Mouse (Mus musculus): ENCODE measurements around the gene Zfp217.

Gene Zfp217

DNA sequence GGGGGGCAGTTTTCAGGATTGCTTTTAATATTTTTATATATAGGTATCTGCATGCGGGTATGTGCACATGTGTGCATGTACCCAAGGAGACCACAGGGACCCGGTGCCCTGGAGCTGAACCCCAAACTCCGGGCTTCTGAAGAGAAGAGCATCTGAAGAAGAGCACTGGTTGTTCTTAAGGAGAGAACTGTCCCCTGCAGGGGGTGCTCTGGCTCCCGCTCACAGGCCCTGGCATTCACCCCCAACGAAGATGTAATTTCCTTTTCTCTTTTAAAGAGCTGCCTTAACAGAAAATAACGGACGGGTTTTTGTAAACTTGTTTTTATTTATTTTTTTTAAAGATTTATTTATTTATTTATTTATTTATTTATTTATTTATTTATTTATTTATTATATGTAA, 46.0 kb downstream of the Zfp217 start:
- no peak for DNase-seq (ENCODE audit: low spot score)

DNA sequence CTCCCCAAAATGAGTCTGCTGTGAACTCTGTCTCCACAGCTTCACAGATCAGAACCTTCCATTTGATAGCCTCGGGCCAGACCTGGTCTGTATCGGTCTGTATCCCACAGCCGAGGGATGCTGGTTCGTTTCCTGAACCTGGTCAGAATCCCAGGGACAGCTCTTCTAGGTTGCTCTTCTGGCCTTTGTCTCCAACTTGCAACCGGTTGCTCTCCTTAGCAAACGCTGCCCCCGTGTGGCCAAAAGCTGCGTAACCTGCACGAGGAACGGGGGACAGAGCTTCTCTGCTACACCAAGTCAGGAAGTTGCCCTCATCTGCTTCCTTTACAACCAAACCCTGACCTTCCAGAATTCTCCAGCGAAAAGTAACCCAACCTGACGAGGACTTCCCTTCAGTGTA, 46.8 kb downstream of the Zfp217 start:
- peak; percentile 96 for DNase-seq (ENCODE audit: low spot score)

DNA sequence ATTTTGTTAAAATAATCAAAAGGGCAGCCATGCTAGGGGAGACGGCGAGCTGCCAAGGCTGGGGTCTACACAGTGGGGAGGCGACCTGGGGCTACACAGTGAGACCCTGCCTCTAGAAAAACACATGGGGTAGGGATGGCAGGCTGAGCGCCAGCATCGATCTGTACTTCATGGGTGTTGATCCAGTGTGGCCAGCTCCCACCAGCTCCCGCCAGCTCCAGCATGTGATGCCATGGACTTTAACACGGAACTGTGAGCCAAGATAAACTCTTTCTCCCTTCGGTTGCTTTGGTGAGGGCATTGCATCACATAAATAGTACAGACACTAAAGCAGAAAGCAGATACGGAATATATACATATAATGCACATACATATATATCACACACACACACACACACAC, 53.0 kb downstream of the Zfp217 start:
- DNase-seq (ENCODE audit: low spot score) = no peak

DNA sequence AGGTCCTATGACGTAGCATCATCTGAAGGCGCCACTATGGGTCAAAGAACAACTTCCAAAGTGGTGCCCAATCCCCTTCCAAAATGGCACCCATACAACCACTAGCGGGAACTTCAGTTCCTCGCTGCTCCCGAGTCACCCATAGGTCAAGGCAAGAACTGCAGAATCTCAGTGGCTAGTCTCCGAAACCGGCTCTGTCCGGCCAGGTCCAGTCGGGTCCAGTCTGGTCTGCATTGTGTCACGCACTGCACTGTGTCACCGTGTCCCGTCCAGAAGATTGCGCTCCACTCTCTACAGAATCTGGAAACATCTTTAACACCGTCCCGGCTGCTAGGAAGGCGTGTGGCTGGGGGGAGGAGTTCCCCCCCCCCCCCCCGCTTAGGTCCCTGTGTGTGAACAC, 53.7 kb downstream of the Zfp217 start:
- no peak for DNase-seq (ENCODE audit: low spot score)

DNA sequence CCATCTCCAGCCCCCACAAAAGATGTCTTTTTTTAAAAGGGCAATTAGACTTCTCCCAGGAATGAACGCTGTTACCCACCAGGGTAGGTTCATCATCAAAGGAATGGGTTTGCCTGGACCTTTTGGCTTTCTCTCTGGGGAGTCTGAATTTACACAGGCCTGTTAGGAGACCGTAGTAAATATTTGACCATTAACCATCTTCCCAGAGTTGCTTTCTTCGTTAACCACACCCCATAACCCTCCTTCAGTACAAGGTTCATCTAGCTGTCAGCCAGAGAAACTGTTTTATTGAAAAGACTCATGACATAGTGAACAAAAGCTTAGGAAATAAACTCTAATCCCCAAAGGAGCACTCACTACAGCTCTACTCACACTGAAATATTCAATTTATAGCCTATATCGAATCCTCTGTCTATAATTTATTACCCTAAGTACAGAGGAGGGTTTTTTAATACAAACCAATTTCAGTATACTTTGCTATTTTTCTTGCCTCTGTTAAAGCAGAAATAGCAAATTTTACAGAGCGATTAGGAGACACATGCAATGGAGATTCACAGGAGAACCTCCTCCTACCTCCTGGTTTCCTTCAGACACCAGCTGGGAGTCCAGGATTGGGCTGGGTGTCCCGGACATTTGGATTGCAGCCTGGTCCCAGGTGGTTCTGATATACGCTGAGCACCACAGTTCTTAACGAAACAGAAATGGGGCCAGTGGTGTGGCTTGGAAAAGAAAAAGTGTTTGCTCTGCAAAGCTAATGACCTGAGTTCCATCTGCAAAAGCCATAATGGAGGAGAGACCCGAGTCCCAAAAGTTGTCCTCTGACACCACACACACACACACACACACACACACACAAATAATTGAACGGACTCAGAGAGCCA, 56.1 kb downstream of the Zfp217 start:
- no peak for DNase-seq (ENCODE audit: low spot score)

DNA sequence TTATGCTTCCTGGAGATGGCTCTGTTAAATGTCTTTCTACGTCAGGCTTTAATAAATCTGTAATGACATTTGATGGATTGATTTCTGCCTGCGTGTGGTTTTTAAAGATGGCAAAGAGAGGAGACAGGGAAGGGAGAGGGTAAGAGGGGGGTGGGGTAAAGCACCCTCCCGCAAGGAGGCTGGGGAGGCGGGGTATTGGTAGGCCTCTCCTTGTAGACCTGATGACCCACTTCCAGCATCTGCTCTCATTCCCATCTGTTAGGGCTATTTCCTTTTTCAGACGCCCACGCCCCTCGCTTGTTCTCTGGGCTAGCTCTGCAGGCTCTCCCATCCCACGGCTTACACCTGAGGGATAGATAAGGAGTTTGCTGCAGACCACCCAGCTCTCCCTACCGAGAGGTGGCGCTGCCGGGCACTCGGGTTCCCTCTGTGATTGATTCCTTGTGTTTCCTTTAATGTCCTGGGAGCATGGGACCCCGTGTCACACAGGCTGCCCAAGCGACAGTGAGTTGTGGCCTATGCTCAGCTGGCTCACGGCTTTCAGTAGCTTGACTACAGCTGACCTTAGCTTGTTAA, 69.4 kb downstream of the Zfp217 start:
- DNase-seq (ENCODE audit: low spot score) = no peak

DNA sequence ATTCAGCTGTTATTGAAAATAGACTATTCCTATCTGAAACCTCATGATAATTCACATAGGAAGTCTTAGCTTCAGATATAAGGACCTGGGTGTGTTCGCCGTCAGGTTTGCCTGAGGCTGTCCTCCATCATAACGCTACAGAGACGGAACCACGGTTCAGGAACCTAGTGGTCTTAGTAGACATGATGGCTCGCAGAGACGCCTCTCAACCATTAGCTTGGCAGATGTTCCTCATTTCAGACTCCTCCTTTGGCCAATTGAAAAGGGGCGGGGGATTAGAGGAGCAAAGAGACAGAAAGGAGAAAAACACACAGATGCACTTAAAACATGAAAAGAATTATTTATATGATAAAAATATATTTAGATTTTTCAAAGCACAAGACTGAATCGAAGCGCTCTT, 69.9 kb downstream of the Zfp217 start:
- DNase-seq (ENCODE audit: low spot score) = no peak

DNA sequence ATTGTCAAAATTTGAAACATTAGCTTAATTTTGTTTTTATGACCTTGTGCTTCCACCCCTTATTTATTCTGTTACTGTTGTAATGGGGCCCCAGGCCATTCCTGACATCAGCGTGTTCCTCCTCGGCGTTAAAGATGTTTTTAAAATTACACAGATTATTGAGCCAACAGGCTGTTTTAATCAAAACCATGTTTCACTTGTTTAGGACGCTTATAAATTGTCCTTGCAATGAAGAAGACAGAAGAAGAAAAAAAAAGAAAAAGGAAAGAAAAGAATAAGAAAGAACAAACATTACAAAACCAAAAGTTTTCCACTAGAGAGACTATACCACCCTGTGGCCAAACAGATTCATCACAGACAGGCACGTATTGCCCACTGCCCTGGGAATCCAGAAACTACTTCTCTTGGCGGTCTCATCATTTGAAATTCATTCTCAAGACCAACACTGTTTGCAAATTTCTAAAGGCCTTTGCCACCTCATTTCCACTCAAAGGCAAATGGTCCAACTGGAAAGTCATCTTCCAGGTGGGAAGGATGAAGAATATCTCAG, 70.9 kb downstream of the Zfp217 start:
- no peak for DNase-seq (ENCODE audit: low spot score)

DNA sequence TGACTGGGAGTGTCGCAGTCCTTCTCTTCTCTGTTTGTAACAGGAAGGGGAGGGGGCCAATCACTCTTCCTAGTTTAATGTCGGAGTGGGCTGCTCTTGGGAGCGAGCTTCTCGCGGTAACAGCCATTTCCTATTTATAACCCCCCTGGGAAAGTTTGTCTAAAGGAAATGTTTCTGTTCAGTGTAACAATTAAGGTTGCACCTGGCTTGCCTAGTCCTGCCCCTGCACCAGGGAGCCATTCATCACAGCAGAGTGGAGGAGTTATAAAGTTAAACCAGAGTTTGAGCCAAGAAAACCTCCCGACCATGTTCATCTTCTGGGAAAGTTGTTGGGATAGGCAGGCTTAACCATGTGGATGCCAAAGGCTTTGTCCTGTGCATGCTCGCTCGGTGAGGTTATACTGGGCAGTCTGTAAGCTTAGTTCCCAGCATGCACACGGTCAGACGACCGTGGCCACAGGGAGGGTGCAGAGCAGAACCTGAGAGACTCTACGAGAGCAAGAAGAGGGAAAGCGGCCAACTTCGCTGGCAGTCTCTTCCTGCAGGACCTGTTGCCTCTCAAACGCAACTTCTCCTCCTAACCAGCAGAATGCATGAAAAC, 77.2 kb downstream of the Zfp217 start:
- DNase-seq (ENCODE audit: low spot score) = no peak

DNA sequence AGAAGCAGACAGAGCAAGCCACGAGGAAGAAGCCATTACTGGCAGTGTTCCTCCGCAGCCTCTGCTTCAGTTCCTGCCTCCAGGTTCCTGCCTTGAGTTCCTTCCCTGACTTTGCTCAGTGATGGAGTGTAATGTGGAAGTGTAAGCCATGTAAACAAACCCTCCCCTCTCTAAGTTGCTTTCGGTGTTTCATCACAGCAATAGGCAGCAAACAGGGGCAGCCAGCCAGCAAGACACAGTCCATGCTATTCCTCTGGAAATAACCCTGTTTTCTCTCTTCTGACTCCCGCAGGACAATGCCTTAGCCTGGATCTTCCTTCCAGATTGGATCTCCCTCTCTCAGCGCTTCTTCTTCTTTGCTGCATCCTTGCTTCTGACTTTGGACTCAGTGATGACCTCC, 77.9 kb downstream of the Zfp217 start:
- DNase-seq (ENCODE audit: low spot score) = no peak

DNA sequence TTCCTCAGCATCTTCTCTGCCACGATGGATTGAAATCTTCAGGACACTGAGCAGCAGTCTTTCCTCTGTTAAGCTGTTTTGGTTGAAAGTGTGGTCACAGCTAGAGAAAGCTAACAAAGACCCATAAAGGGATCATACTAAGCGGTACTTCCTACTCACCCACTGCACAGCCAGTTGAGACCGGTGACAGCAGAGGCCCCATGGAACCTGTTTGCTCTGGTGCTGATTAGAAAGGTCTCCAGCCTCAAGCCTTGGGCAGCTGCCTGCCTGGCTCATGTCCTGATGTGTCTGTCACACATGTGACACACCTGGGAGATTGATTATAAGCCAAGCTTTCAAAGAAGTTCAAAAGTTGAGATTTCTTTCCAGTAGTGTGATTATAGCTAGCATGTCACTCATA, 85.5 kb downstream of the Zfp217 start:
- DNase-seq (ENCODE audit: low spot score) = no peak

DNA sequence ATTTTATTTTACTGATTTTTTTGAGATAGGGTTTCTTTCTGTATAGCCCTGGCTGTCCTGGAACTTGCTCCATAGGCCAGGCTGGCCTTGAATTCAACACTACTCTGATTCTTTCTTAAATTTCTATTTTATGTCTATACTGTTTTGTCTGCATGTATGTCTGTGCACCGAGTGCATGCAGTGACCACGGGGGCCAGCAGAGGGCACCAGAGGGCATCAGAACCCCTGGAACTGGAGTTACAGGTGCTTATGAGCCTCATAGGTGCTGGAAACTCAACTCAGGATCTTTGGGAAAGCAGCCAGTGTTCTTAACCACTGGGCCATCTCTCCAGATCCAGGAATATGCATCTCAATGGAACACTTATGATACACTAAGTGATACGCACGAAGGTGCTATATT, 87.8 kb downstream of the Zfp217 start:
- no peak for DNase-seq (ENCODE audit: low spot score)

DNA sequence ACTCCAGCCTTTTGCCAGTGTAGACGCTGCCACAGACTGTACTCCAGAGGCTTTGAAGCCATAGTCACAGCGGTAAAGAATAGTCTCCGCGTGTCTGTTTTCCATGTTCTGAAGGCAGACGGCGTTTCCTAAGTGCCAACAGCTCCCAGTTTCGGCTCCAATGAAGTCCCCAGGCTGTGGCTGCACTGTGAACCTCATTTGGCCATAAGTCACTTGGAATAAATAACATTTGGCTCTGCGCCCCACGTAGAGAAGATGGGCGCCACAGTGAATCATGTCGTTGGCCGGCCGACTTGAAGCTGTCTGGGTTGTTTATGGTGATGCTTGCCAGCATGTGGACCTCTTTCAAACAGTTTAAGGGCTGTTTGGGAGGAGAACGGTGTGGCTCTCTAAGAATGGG, 89.1 kb downstream of the Zfp217 start:
- DNase-seq (ENCODE audit: low spot score) = no peak

Measured in urinary bladder, postnatal 25 days (tissue).